Mouse (Mus musculus) heart, postnatal 0 days (tissue): ENCODE data around the gene F7.

Experiments used
- CTCF ChIP-seq: IDR thresholded peaks from 2 replicates; pipeline ENCODE4 v1.5.1; 2016; ENCODE audit warnings: antibody characterized with exemption, control low read depth, low read depth
- EP300 ChIP-seq: IDR thresholded peaks from 2 replicates; pipeline ENCODE4 v1.6.1; 2016; ENCODE audit warnings: antibody characterized with exemption, low read depth

DNA sequence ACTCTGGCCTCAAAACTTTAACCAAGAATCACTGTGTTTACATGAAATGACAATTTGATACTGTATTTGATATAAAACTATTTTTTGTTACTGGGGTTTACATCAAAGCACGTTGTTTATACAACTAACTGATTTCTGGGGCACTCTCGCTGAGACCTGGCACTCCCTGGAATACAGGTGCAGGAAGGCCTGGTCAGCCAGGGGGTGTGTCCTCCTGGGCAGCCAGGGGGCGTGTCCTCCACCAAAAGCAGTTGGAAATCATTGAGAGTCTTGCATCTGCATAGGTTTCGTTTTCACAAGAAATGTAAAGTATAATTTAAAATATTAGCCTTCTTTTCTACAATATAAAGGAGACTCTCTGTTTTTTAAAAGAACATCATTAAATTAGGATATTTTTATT, 6.3 kb upstream of the F7 start:
- TF ChIP-seq CTCF (no peak), EP300 (no peak)
